Mouse (Mus musculus): ENCODE data around the gene Cbarp.

Cbarp gene

DNA sequence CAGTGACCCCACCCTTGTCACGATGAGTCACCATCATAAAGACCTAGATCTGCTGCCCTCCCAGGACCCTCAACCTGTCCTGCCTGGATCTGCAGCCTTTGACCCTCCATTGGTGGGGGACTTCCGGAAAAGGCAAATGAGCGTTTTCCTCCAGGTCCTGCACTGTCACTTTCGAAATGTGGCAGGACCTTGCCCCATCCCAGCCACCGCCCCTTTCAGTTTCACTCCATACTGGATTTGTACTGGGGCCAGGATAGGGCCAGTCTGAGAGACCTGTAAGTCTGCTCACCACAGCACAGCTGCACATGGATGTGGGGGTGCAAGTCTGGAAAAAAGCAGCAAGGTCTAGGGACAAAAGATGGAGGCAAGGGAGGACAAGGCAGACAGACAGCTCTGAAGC is 42.0 kb downstream of the Cbarp start:
- DNase-seq (ENCODE audit: low read depth, low spot score): no peak

DNA sequence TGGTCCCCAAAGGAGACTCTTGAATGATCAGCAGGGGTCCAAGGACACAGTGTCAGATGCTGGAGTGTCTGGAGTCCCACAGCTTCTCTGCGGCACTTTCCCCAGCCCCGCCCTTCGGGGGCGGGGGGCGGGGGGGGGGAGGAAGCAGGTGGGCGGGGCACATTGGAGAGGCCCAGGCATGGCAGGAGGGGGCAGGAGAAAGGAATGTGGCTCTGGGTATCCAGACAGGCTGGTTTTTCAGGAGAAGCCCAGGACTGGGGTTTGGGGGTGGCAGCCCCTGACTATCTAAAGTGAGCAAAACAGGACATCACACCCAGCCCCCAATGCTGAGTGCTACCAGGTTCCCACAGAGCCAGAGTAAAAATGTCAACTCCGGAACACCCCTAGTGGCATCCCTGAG is 43.4 kb downstream of the Cbarp start:
- no peak for DNase-seq (ENCODE audit: low read depth, low spot score)

DNA sequence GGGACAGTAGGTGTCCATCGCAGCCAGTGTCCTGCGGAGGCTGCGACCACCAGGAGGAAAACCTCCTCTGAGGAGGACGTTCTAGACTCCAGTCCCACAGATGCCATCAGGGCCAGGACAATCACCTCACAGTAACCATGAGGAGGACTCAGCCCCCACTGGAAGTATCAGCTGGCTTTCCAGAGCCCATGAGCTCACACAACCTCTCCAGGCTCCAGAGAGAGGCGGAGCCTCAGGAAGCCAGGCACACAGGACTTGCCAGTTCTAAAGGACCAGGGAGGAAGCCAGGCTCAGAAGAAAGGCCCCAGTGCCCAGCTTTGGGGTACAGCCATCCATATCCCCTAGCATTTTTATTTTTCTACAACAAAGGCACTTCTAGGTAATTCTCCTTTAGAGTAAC is 45.1 kb downstream of the Cbarp start:
- DNase-seq (ENCODE audit: low read depth, low spot score): no peak

DNA sequence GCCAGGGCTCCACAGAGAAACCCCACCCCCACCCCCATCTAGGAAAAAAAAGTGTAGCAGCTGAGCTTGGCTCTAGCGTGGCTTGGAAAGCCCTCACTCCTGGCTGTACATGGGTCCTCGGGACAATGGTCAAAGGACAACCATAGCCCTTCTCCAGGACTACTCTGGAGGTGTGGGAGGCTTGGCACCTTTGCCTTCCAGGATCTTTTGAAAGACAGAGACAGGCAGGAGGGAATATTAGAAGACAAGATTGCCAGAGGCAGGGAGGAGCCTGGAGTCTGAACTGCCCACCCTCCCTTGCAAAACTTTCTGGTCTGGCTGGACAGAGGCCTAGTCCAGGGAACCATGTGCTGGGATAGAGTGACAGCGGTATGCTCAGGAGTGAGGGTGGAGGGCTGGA is 46.0 kb downstream of the Cbarp start:
- no peak for DNase-seq (ENCODE audit: low read depth, low spot score)

DNA sequence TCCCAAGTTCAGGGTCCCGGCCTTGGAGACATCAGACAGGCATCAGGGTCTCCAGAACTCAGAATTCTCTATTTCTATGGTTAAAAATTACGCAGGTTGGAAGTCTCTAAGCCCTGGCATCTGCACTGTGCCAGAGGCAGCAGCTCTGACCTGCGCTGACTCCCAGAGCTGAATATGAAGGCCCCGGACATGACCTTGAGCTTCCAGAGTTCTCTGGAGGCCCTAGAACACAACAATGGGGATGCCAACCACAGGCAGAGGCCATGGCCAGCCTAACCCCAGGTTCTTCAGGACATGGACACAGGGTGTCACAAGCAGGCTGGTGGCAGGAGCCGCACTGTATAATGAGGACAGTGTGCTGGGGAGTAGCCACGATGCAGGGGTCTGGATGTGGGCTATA is 46.5 kb downstream of the Cbarp start:
- no peak for DNase-seq (ENCODE audit: low read depth, low spot score)

DNA sequence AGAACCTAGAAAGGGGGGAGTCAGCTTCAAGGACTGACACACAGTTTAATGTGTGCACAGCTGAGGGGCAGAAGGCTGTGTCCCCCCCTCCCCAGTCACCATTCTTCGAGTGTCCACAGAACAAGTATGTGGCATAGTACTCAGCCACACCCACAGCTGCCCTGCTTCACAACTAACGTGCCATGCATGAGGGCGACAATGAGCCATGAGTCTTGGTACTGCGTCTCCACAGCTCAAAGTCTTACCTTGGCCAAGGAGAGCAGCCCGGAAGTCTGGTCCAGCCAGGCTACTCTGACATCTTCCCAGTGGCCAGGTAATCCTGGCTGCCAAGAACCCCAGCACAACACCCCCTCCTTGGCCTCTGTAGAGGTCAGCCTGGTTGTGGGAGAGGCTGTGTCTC is 47.9 kb downstream of the Cbarp start:
- DNase-seq (ENCODE audit: low read depth, low spot score): no peak

DNA sequence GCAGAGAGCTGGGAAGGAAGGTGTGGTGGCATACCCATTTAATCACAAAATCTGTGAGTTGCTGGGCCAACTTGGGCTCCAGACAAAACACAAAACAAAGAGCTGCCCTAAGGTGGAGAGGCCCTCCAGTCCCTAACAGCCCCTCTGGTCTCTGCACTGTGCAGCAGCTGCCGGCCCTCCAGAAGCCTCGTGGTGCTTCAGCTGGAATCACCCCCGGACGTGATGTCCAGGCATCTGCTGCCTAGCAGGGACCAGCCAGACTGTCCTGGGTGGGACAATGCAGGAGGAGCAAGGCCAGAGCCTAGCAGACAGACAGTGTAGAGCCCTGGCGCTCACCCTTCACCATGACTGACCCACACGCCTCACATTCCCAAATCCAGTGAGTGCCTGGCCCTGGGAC is 49.1 kb downstream of the Cbarp start:
- DNase-seq (ENCODE audit: low read depth, low spot score): no peak

DNA sequence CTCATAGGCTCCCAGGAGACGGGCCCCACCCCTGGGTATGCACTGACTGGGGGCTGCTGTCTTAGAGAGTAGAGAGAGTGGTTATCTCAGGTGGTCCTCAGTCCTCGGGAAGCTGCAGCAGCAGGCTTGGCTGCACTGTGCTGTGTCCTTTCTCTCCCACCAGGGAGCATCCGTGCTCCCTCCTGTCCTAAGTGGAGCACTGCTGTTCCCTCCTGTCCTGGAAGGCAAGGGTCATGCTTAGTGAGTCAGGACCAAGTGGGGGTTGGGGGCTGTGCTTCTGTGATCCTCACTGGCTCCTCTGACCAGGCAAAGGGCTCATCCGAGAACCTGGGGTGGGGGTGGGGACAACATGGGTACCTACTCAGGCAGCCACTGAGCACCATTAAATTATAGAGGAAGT is 51.5 kb downstream of the Cbarp start:
- no peak for DNase-seq (ENCODE audit: low read depth, low spot score)

DNA sequence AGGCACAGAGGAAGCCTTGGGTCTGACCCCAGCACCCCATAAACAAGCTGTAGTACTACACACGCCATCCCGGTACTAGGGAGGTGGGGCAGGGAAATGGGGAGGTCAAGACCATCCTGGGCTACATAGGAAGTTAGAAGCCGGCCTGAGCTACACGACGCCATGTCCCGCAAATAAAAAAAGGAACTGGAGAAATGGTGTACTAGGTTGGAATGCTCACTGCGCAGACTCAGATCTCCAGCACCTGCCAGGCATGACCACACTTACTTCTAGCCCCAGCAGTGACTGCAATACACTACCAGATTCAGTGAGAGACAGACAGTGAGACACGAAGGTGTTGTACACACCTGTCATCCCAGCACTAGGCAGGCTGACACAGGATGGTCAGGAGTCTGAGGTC is 53.2 kb downstream of the Cbarp start:
- no peak for DNase-seq (ENCODE audit: low read depth, low spot score)

DNA sequence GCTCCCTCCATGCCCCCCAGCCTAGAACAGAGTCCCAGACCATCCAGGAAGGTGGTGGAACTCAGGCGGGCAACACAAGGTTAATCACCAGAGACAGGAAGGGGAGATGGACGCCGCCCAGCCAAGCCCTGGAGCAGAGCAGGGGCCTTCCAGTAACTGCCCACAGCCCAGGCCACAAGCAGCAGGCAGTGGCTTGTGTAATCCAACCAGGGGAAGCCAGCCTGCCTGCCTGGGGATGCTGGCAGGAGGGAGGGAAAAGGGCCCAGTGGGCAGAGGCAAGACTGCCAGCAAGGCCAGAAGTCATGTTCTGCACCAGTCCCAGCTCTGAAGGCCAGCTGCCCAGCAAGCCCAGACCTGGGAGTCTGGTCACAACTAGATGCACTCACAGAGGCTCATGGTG is 53.8 kb downstream of the Cbarp start:
- DNase-seq (ENCODE audit: low read depth, low spot score): no peak

DNA sequence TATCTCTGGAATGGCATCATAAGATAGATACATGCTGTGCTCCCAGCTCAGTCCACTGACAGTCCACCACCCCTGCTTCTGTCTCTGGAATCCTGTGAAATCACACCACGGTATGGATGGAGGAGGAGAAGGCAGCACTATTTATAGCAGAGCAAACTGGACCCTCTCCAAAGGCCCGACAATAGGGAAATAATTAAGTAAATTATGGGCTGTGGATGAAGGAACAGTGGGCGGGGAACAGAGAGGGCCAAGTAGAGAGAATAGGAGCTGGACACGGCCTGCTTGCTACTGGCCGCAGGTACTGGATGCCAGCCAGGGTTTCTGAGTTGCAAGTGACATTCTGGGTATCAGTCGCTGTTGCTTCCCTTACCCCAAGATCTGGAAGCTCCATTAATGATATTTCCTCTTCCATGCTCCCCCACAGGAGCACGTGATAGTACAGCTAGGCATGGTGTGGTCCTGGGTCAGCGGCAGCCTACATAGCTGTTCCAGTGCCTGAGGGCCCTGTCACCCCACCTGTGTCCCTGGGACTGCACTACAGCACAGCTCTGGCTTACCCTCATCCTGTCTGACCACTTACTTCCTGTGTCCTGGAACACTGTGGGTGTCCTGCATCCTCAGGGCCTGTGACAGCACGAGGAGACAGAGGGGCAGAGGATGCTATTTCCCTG is 55.7 kb downstream of the Cbarp start:
- DNase-seq (ENCODE audit: low read depth, low spot score): no peak

DNA sequence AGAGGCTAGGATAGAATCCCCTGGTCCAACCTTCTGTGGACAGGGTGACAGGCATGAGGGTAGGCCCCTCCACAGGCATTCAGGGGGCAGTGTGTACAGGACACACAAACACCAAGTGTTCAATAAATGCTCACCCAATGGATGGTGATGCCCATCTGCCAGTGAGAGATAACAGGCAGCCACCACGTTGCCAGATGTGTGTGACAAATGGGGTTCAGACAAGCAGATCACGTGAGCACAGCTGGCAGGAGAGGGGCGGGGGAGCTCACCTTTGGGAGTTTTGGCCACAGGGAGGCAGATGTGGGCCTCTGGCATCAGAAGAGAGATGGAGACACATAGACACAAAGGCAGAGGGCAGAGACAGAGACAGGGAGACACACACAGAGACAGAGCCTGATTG is 59.6 kb downstream of the Cbarp start:
- no peak for DNase-seq (ENCODE audit: low read depth, low spot score)
